Mouse (Mus musculus) brain, embryonic 14.5 days (tissue): Measurements from ENCODE around the gene Shank3.

Experiments
- CTCF ChIP-seq: fragments of 200-500 bp; IDR thresholded peaks from 2 replicates; pipeline ENCODE4 v1.5.1; 2012; ENCODE audit warnings: inconsistent platforms, mild to moderate bottlenecking, moderate library complexity, borderline replicate concordance; ENCODE audit not compliant: insufficient read depth, insufficient read length; ENCODE audit errors: extremely low read depth
- POLR2A ChIP-seq: fragments of 200-500 bp; IDR thresholded peaks from 2 replicates; pipeline ENCODE4 v1.6.1; 2012; ENCODE audit warnings: mild to moderate bottlenecking, inconsistent platforms, borderline replicate concordance; ENCODE audit not compliant: poor library complexity, insufficient read depth, insufficient read length, severe bottlenecking; ENCODE audit errors: extremely low read depth

DNA sequence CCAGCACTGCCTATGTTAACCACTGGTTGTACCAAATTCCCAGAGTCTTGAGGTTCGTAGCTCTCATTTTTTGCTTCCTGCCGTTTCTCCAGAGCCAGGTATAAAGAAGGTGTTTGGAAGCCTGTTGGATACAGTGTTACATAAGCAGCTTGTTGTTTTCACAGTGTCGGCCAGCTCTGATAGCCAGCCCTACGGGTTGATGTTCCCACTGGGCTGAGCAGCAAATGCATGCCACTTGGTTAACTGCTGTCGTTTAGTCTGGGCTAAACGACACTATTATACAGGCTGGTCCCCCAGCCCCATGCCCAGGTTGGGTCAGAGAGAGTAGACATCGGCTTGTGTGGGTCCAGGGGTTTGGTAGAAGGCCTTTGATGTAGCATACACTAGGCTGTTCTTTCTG, 22.5 kb downstream of the Shank3 start:
- TF ChIP-seq POLR2A (no peak), CTCF (no peak)
